Mouse (Mus musculus): Measurements from ENCODE around the gene AU022751. TPM values are rescaled to one million over a fixed set of nuclear protein-coding genes. Genes with fewer than 3 reads are reported as not detected.
"Not testable (repeated sequence)": the region's sequence is repeated elsewhere in the genome, so short reads cannot be mapped to it uniquely, and the experiment has no call there.

Gene AU022751
- 0.15 TPM in 1 of 2 replicates, not detected in the other for polyA plus RNA-seq (2014; fragmentation: Nextera tagmentation; extraction: Ambion mirVana)

GRCm38 (mm10) chrX:6082954-6083680 is at the start of gene AU022751:
TSS of gene AU022751 (minus strand) at chrX:6083419.
- no peaks in the 10 kb centered on the region; the same call in 1 of the 2 replicates for H3K9me3 ChIP-seq (replicated peaks; ENCODE audit: control insufficient read depth, low read length)
- DNase-seq (ENCODE audit: low spot score) (no peak), ATAC-seq (replicated peaks; ENCODE audit: insufficient number of reproducible peaks, low FRiP score, low TSS enrichment, low read depth) (no peak)
- H3K9ac ChIP-seq (replicated peaks; ENCODE audit: low read length) = no peak within 1 kb of the TSS
- no peak within 1 kb of the TSS for H3K4me2 ChIP-seq (ENCODE audit: low read depth, low read length)
- H3K27me3 ChIP-seq (ENCODE audit: control insufficient read depth, insufficient read depth, low read length) = no peaks in the 10 kb centered on the region
- H3K4me3 ChIP-seq (ENCODE audit: low read depth, low read length) = no peak within 1 kb of the TSS
- WGBS = 92% methylated on average over 39 of the region's 39 CpGs
- no peaks in the 10 kb centered on the region for H3K36me3 ChIP-seq (replicated peaks; ENCODE audit: control insufficient read depth, insufficient read depth, low read depth, low read length)
- no peaks in the 10 kb centered on the region for H3K4me1 ChIP-seq (ENCODE audit: control insufficient read depth, insufficient read depth, low read length)
- H3K27ac ChIP-seq (replicated peaks; ENCODE audit: low read depth, low read length) = no peak within 1 kb of the TSS

GRCm38 (mm10) chrX:6091996-6092757 is 9.0 kb upstream of the AU022751 start:
- H3K4me1 ChIP-seq (ENCODE audit: control insufficient read depth, insufficient read depth, low read length) = no peaks in the 10 kb centered on the region
- H3K27ac ChIP-seq (replicated peaks; ENCODE audit: low read depth, low read length) = no peak overlapping the region
- no peaks in the 10 kb centered on the region for H3K36me3 ChIP-seq (replicated peaks; ENCODE audit: control insufficient read depth, insufficient read depth, low read depth, low read length)
- WGBS = 8% methylated on average over 30 of the region's 30 CpGs
- no peaks in the 10 kb centered on the region for H3K9me3 ChIP-seq (replicated peaks; ENCODE audit: control insufficient read depth, low read length)
- peak overlapping the region; percentile 36 for H3K4me2 ChIP-seq (ENCODE audit: low read depth, low read length)
- ATAC-seq (replicated peaks; ENCODE audit: insufficient number of reproducible peaks, low FRiP score, low TSS enrichment, low read depth) = peak; percentile 85
- no peaks in the 10 kb centered on the region for H3K27me3 ChIP-seq (ENCODE audit: control insufficient read depth, insufficient read depth, low read length)
- peak overlapping the region; percentile 37 for H3K9ac ChIP-seq (replicated peaks; ENCODE audit: low read length)
- peak; percentile 63 for DNase-seq (ENCODE audit: low spot score)
- H3K4me3 ChIP-seq (ENCODE audit: low read depth, low read length) = peak overlapping the region; percentile 27

- no peak for ATAC-seq (replicated peaks; ENCODE audit: insufficient number of reproducible peaks, low FRiP score, low TSS enrichment, low read depth)
- no peaks in the 10 kb centered on the region for H3K4me1 ChIP-seq (ENCODE audit: control insufficient read depth, insufficient read depth, low read length)
- H3K36me3 ChIP-seq (replicated peaks; ENCODE audit: control insufficient read depth, insufficient read depth, low read depth, low read length) = no peaks in the 10 kb centered on the region
- DNase-seq (ENCODE audit: low spot score) = no peak
- H3K27me3 ChIP-seq (ENCODE audit: control insufficient read depth, insufficient read depth, low read length) = no peaks in the 10 kb centered on the region
- H3K9me3 ChIP-seq (replicated peaks; ENCODE audit: control insufficient read depth, low read length) = no peaks in the 10 kb centered on the region
- no peak overlapping the region for H3K9ac ChIP-seq (replicated peaks; ENCODE audit: low read length)
- peak overlapping the region; percentile 36 for H3K4me2 ChIP-seq (ENCODE audit: low read depth, low read length)
- WGBS = 24% methylated on average over 12 of the region's 12 CpGs
- H3K27ac ChIP-seq (replicated peaks; ENCODE audit: low read depth, low read length) = no peak overlapping the region
- no peak overlapping the region; the same call in 1 of the 2 replicates for H3K4me3 ChIP-seq (ENCODE audit: low read depth, low read length)
Measured at GRCm38 (mm10) chrX:6091547-6091946, 8.3 kb upstream of the AU022751 start.

GRCm38 (mm10) chrX:6061563-6061962 is 21.7 kb downstream of the AU022751 start:
- H3K9ac ChIP-seq (replicated peaks; ENCODE audit: low read length) = no peak overlapping the region
- H3K36me3 ChIP-seq (replicated peaks; ENCODE audit: control insufficient read depth, insufficient read depth, low read depth, low read length) = no peaks in the 10 kb centered on the region
- H3K27me3 ChIP-seq (ENCODE audit: control insufficient read depth, insufficient read depth, low read length) = no peaks in the 10 kb centered on the region
- no peak overlapping the region for H3K4me3 ChIP-seq (ENCODE audit: low read depth, low read length)
- no peaks in the 10 kb centered on the region for H3K9me3 ChIP-seq (replicated peaks; ENCODE audit: control insufficient read depth, low read length)
- DNase-seq (ENCODE audit: low spot score) (no peak), ATAC-seq (replicated peaks; ENCODE audit: insufficient number of reproducible peaks, low FRiP score, low TSS enrichment, low read depth) (no peak)
- no peaks in the 10 kb centered on the region for H3K4me1 ChIP-seq (ENCODE audit: control insufficient read depth, insufficient read depth, low read length)
- no peak overlapping the region for H3K27ac ChIP-seq (replicated peaks; ENCODE audit: low read depth, low read length)
- H3K4me2 ChIP-seq (ENCODE audit: low read depth, low read length) = no peak overlapping the region
- 95% methylated on average over 1 of the region's 1 CpGs for WGBS

GRCm38 (mm10) chrX:6047936-6048614 is 35.1 kb downstream of the AU022751 start:
- not testable (repeated sequence) for H3K9me3 ChIP-seq (replicated peaks; ENCODE audit: control insufficient read depth, low read length); H3K9ac ChIP-seq (replicated peaks; ENCODE audit: low read length); H3K27me3 ChIP-seq (ENCODE audit: control insufficient read depth, insufficient read depth, low read length); H3K27ac ChIP-seq (replicated peaks; ENCODE audit: low read depth, low read length); H3K36me3 ChIP-seq (replicated peaks; ENCODE audit: control insufficient read depth, insufficient read depth, low read depth, low read length); H3K4me1 ChIP-seq (ENCODE audit: control insufficient read depth, insufficient read depth, low read length); DNase-seq (ENCODE audit: low spot score)
- Histone ChIP-seq H3K4me2 (ENCODE audit: low read depth, low read length) (peak overlapping the region; percentile 29), H3K4me3 (ENCODE audit: low read depth, low read length) (peak overlapping the region; percentile 21)
- WGBS = 18% methylated on average over 3 of the region's 60 CpGs
- peak; percentile 70 for ATAC-seq (replicated peaks; ENCODE audit: insufficient number of reproducible peaks, low FRiP score, low TSS enrichment, low read depth)

GRCm38 (mm10) chrX:6047066-6047935 is 35.9 kb downstream of the AU022751 start, which contains the start of gene Nudt11:
TSS of gene Nudt11 (plus strand) at chrX:6047453.
- H3K4me2 ChIP-seq (ENCODE audit: low read depth, low read length) = peak within 1 kb of the TSS; percentile 29
- WGBS = no CpG with 5 or more reads among the region's 121 CpGs
- peak; percentile 93 for ATAC-seq (replicated peaks; ENCODE audit: insufficient number of reproducible peaks, low FRiP score, low TSS enrichment, low read depth)
- H3K9ac ChIP-seq (replicated peaks; ENCODE audit: low read length); H3K27me3 ChIP-seq (ENCODE audit: control insufficient read depth, insufficient read depth, low read length); H3K27ac ChIP-seq (replicated peaks; ENCODE audit: low read depth, low read length); H3K36me3 ChIP-seq (replicated peaks; ENCODE audit: control insufficient read depth, insufficient read depth, low read depth, low read length); H3K4me1 ChIP-seq (ENCODE audit: control insufficient read depth, insufficient read depth, low read length); H3K9me3 ChIP-seq (replicated peaks; ENCODE audit: control insufficient read depth, low read length); H3K4me3 ChIP-seq (ENCODE audit: low read depth, low read length); DNase-seq (ENCODE audit: low spot score): not testable (repeated sequence)

Data from embryonic facial prominence, embryonic 11.5 days (tissue).